Mouse (Mus musculus): ENCODE measurements around the gene Prkce. TPM values are rescaled to one million over a fixed set of nuclear protein-coding genes. Genes with fewer than 3 reads are reported as not detected.
A peak's percentile ranks its signal among the peaks of the same experiment; 100 is the strongest.

Prkce gene
- polyA plus RNA-seq, 1 experiment from 2014 or later: 18.7 TPM

- Histone ChIP-seq H3K4me1 (replicated peaks) (peaks cover 18% of the 10 kb centered on the region), H3K36me3 (no peaks in the 10 kb centered on the region), H3K27ac (peak overlapping the region; percentile 75), H3K4me3 (no peak overlapping the region), H3K27me3 (no peaks in the 10 kb centered on the region), H3K9ac (no peak overlapping the region), H3K9me3 (no peaks in the 10 kb centered on the region), H3K4me2 (no peak overlapping the region)
- 69% methylated on average over 12 of the region's 12 CpGs for WGBS
- peak; percentile 71 for ATAC-seq (ENCODE audit: low FRiP score)
Measured at GRCm38 (mm10) chr17:86231741-86232179, 64.2 kb downstream of the Prkce start.

GRCm38 (mm10) chr17:86232248-86232647 is 64.7 kb downstream of the Prkce start:
- no peaks in the 10 kb centered on the region for H3K36me3 ChIP-seq
- H3K9ac ChIP-seq: no peak overlapping the region
- H3K9me3 ChIP-seq: no peaks in the 10 kb centered on the region
- H3K4me3 ChIP-seq: no peak overlapping the region
- peak overlapping the region; percentile 75 for H3K27ac ChIP-seq
- no peak overlapping the region for H3K4me2 ChIP-seq
- peaks cover 18% of the 10 kb centered on the region for H3K4me1 ChIP-seq (replicated peaks)
- ATAC-seq (ENCODE audit: low FRiP score): no peak
- WGBS: 85% methylated on average over 4 of the region's 4 CpGs
- H3K27me3 ChIP-seq: no peaks in the 10 kb centered on the region

GRCm38 (mm10) chr17:86234587-86235150 is 67.1 kb downstream of the Prkce start:
- no peak overlapping the region for H3K4me2 ChIP-seq
- H3K4me1 ChIP-seq (replicated peaks): peaks cover 13% of the 10 kb centered on the region
- H3K9ac ChIP-seq: no peak overlapping the region
- WGBS: 70% methylated on average over 9 of the region's 9 CpGs
- H3K27me3 ChIP-seq: no peaks in the 10 kb centered on the region
- no peak for ATAC-seq (ENCODE audit: low FRiP score)
- H3K4me3 ChIP-seq: no peak overlapping the region
- H3K36me3 ChIP-seq: no peaks in the 10 kb centered on the region
- no peaks in the 10 kb centered on the region for H3K9me3 ChIP-seq
- no peak overlapping the region for H3K27ac ChIP-seq

- H3K4me2 ChIP-seq: no peak overlapping the region
- H3K36me3 ChIP-seq: no peaks in the 10 kb centered on the region
- no peak overlapping the region for H3K4me3 ChIP-seq
- H3K4me1 ChIP-seq (replicated peaks): peaks cover 13% of the 10 kb centered on the region
- no peaks in the 10 kb centered on the region for H3K9me3 ChIP-seq
- ATAC-seq (ENCODE audit: low FRiP score): no peak
- no peaks in the 10 kb centered on the region for H3K27me3 ChIP-seq
- no peak overlapping the region for H3K9ac ChIP-seq
- 83% methylated on average over 10 of the region's 10 CpGs for WGBS
- H3K27ac ChIP-seq: no peak overlapping the region
Measured at GRCm38 (mm10) chr17:86236026-86236712, 68.6 kb downstream of the Prkce start.

GRCm38 (mm10) chr17:86236861-86237763 is 69.5 kb downstream of the Prkce start:
- H3K4me3 ChIP-seq: no peak overlapping the region
- H3K27me3 ChIP-seq: no peaks in the 10 kb centered on the region
- H3K9me3 ChIP-seq: no peaks in the 10 kb centered on the region
- H3K36me3 ChIP-seq: no peaks in the 10 kb centered on the region
- H3K4me1 ChIP-seq (replicated peaks): peaks cover 10% of the 10 kb centered on the region
- H3K4me2 ChIP-seq: no peak overlapping the region
- H3K27ac ChIP-seq: no peak overlapping the region
- no peak overlapping the region; the same call in 1 of the 2 replicates for H3K9ac ChIP-seq
- WGBS: 90% methylated on average over 16 of the region's 16 CpGs
- ATAC-seq (ENCODE audit: low FRiP score): peak; percentile 40; the same call in 1 of the 2 replicates

DNA sequence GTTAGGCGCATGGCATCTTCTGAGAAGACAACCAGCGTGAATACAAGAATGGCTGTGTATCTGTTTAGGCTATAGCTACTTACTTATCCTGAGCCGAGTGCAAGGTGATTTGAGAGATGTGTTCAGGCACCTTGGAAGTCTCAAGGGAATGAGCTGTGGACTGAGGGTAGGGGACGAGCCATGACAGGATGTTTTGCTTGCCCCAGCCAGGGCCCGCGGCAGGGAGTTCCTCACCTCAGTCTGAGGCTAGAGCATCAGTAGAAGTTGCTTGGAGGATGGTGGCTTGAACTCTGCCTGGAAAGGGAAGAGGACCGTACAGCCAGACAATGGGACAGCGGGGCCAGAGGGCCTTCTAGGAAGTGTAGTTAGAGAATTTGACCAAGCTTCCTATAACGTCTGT is 74.7 kb downstream of the Prkce start:
- no peak overlapping the region for H3K9ac ChIP-seq
- 86% methylated on average over 9 of the region's 9 CpGs for WGBS
- no peak overlapping the region for H3K4me2 ChIP-seq
- H3K4me3 ChIP-seq: no peak overlapping the region
- H3K36me3 ChIP-seq: no peaks in the 10 kb centered on the region
- ATAC-seq (ENCODE audit: low FRiP score): no peak
- H3K4me1 ChIP-seq (replicated peaks): peaks cover 10% of the 10 kb centered on the region
- H3K27me3 ChIP-seq: no peaks in the 10 kb centered on the region
- H3K27ac ChIP-seq: no peak overlapping the region
- no peaks in the 10 kb centered on the region for H3K9me3 ChIP-seq

DNA sequence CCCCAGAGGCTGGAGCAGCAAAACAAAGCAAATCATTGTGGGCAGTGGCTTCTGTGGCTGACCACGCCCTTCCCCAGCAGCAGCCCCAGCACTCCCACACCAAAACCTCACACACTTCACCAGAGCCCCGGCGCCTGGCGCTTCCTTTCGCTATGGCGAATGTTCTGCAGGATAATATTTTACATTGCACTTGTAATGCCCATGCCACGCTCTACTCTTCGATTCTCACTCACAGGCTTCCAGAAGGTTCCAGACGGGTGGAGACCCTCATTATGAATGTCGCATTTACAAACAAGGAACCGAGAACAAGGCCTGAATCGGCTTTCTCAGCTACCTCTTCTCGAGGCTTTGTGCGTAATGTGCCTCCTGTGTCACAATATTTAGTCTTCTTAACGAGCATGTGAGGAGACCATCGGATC is 75.5 kb downstream of the Prkce start:
- no peaks in the 10 kb centered on the region for H3K36me3 ChIP-seq
- H3K9me3 ChIP-seq: no peaks in the 10 kb centered on the region
- 88% methylated on average over 16 of the region's 16 CpGs for WGBS
- H3K4me3 ChIP-seq: no peak overlapping the region
- ATAC-seq (ENCODE audit: low FRiP score): no peak
- no peak overlapping the region for H3K27ac ChIP-seq
- no peak overlapping the region for H3K4me2 ChIP-seq
- H3K4me1 ChIP-seq (replicated peaks): peaks cover 10% of the 10 kb centered on the region
- no peak overlapping the region for H3K9ac ChIP-seq
- H3K27me3 ChIP-seq: no peaks in the 10 kb centered on the region

- Histone ChIP-seq H3K9me3 (no peaks in the 10 kb centered on the region), H3K36me3 (no peaks in the 10 kb centered on the region), H3K9ac (no peak overlapping the region), H3K4me1 (replicated peaks) (peaks cover 10% of the 10 kb centered on the region), H3K4me2 (no peak overlapping the region), H3K27ac (no peak overlapping the region), H3K4me3 (no peak overlapping the region), H3K27me3 (no peaks in the 10 kb centered on the region)
- 91% methylated on average over 5 of the region's 5 CpGs for WGBS
- no peak for ATAC-seq (ENCODE audit: low FRiP score)
Measured at GRCm38 (mm10) chr17:86244397-86244796, 76.8 kb downstream of the Prkce start.

GRCm38 (mm10) chr17:86248832-86249231 is 81.2 kb downstream of the Prkce start:
- H3K27ac ChIP-seq: no peak overlapping the region
- no peak for ATAC-seq (ENCODE audit: low FRiP score)
- no peaks in the 10 kb centered on the region for H3K27me3 ChIP-seq
- H3K4me2 ChIP-seq: no peak overlapping the region
- WGBS: 87% methylated on average over 8 of the region's 8 CpGs
- H3K4me1 ChIP-seq (replicated peaks): peaks cover 28% of the 10 kb centered on the region
- H3K9ac ChIP-seq: no peak overlapping the region
- H3K4me3 ChIP-seq: no peak overlapping the region
- no peaks in the 10 kb centered on the region for H3K36me3 ChIP-seq
- no peaks in the 10 kb centered on the region for H3K9me3 ChIP-seq

GRCm38 (mm10) chr17:86249499-86250405 is 82.2 kb downstream of the Prkce start:
- Histone ChIP-seq H3K4me2 (no peak overlapping the region), H3K9me3 (no peaks in the 10 kb centered on the region), H3K27me3 (no peaks in the 10 kb centered on the region), H3K9ac (no peak overlapping the region), H3K4me1 (replicated peaks) (peaks cover 30% of the 10 kb centered on the region), H3K4me3 (no peak overlapping the region), H3K36me3 (no peaks in the 10 kb centered on the region), H3K27ac (peak overlapping the region; percentile 46; the same call in 1 of the 2 replicates)
- WGBS: 82% methylated on average over 21 of the region's 21 CpGs
- no peak for ATAC-seq (ENCODE audit: low FRiP score)

DNA sequence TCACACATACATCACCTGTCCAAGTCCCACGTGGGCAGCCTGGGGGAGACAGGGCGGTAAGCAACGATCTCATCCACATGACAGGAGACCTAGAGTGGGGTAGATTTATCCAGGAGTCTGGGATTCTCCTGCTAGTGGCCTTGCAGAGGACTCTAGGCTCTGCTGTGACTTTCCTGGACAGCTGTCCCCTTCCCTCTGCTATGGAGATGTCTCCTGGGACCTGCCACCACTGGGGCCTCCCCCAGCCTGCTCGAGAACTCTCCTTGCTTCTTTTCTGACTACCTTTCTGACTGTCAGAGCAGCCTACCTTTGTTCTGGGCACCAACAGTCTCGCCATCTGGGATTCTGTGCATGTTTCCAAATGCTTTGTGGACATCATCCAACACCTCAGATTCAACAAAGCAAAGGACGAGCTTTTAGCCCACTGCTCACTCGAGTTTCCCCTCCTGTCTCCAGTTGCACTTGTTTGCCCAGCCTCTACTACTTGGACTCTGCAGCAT is 82.9 kb downstream of the Prkce start:
- Histone ChIP-seq H3K9ac (no peak overlapping the region), H3K4me1 (replicated peaks) (peaks cover 30% of the 10 kb centered on the region), H3K4me2 (no peak overlapping the region), H3K4me3 (no peak overlapping the region), H3K27me3 (no peaks in the 10 kb centered on the region), H3K36me3 (no peaks in the 10 kb centered on the region), H3K9me3 (no peaks in the 10 kb centered on the region), H3K27ac (peak overlapping the region; percentile 46; the same call in 1 of the 2 replicates)
- 78% methylated on average over 7 of the region's 7 CpGs for WGBS
- ATAC-seq (ENCODE audit: low FRiP score): no peak
